Mouse (Mus musculus) hindbrain, embryonic 12.5 days (tissue): Measurements from ENCODE around the gene Rnf169. TPM values are rescaled to one million over a fixed set of nuclear protein-coding genes. Genes with fewer than 3 reads are reported as not detected.
"Not testable (repeated sequence)": the region's sequence is repeated elsewhere in the genome, so short reads cannot be mapped to it uniquely, and the experiment has no call there.

Source experiments
- ATAC-seq: fragments of 200-750 bp; cut with Nextera tagmentation; 2 replicates; pipeline ENCODE4 v1.8.0; 2017; ENCODE audit warnings: moderate TSS enrichment; ENCODE audit not compliant: low FRiP score
- H3K27ac ChIP-seq: fragments of 300-500 bp; sonication (generic); 2 replicates; pipeline ENCODE4 v1.5.1; 2016; ENCODE audit warnings: mild to moderate bottlenecking
- H3K27me3 ChIP-seq: fragments of 300-500 bp; sonication (generic); 2 replicates; pipeline ENCODE4 v1.6.1; 2016; ENCODE audit warnings: mild to moderate bottlenecking
- H3K36me3 ChIP-seq: fragments of 300-500 bp; sonication (generic); 2 replicates; pipeline ENCODE4 v1.6.1; 2016; ENCODE audit warnings: mild to moderate bottlenecking
- H3K4me1 ChIP-seq: fragments of 300-500 bp; sonication (generic); 2 replicates; pipeline ENCODE4 v1.6.1; 2016
- H3K4me2 ChIP-seq: fragments of 300-500 bp; sonication (generic); replicated peaks from 2 replicates; pipeline ENCODE4 v1.6.1; 2016; ENCODE audit warnings: mild to moderate bottlenecking
- H3K4me3 ChIP-seq: fragments of 300-500 bp; sonication (generic); 2 replicates; pipeline ENCODE4 v1.5.1; 2016; ENCODE audit warnings: mild to moderate bottlenecking
- H3K9ac ChIP-seq: fragments of 300-500 bp; sonication (generic); 2 replicates; pipeline ENCODE4 v1.6.1; 2016; ENCODE audit warnings: mild to moderate bottlenecking, moderate library complexity
- H3K9me3 ChIP-seq: fragments of 300-500 bp; sonication (generic); replicated peaks from 2 replicates; pipeline ENCODE4 v1.6.1; 2016; ENCODE audit warnings: mild to moderate bottlenecking
- WGBS: fragments of 180-500 bp; shearing (Covaris S2); methylation state at CpG from one replicate; pipeline ENCODE4 v1.1.7; 2016; 5-methylcytosine and 5-hydroxymethylcytosine counted together
- polyA plus RNA-seq: library from polyadenylated mRNA; unstranded; fragments of >200 nt; fragmentation: Nextera tagmentation; extraction: Ambion mirVana; gene quantifications from 2 replicates; pipeline ENCODE4 v1.2.1, GENCODE M21; 2016

Gene Rnf169
- polyA plus RNA-seq, 1 experiment from 2014 or later = 7.0 TPM

- no peaks in the 10 kb centered on the region for H3K36me3 ChIP-seq
- peaks cover 32% of the 10 kb centered on the region for H3K4me1 ChIP-seq
- no peak for ATAC-seq
- no peak overlapping the region for H3K4me2 ChIP-seq
- no peaks in the 10 kb centered on the region for H3K27me3 ChIP-seq
- no peak overlapping the region for H3K27ac ChIP-seq
- 84% methylated on average over 5 of the region's 5 CpGs for WGBS
- H3K9ac ChIP-seq = no peak overlapping the region
- H3K9me3 ChIP-seq = no peaks in the 10 kb centered on the region
- no peak overlapping the region for H3K4me3 ChIP-seq
Observed at GRCm38 (mm10) chr7:99975819-99976575, 4.3 kb downstream of the Rnf169 start.

DNA sequence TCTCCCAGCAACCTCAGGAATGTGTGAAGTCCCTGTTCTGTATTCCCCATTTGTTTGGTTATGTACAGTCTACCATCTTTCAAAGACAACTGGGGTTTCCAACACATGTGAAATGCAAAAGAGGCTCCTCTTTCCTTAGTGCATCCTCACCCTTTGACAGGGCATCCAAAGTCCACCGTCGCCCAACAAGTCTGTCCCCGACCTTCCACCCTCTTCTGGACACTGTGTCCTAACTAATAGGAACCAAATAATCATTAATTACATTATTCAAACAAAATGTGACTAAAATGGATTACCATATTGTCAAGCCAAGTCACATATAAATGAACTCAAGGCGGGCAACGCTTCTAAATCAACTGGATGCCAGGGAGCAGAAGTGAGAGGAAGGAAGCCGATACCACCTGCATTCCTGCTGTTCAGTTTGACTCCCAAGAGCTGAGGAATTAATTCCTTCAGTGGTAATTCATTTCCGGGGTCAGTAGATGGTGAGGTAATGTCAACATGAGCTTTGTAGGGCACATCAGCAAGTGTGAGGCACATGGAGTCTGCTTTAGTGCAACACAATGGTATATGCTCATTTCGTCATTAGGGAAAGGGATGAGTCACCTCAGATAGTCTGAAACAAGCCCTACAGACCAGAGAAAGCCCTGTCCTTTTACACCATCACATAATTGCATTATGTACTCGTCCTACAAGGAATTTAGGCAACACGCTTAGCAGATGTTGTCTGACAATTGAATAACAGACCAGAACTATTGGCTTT, 5.9 kb downstream of the Rnf169 start:
- Histone ChIP-seq H3K9me3 (no peaks in the 10 kb centered on the region), H3K4me3 (no peak overlapping the region), H3K4me2 (no peak overlapping the region), H3K36me3 (no peaks in the 10 kb centered on the region), H3K9ac (no peak overlapping the region), H3K27ac (no peak overlapping the region), H3K4me1 (peaks cover 27% of the 10 kb centered on the region), H3K27me3 (no peaks in the 10 kb centered on the region)
- no peak for ATAC-seq
- 70% methylated on average over 10 of the region's 10 CpGs for whole genome bisulfite sequencing

- not testable (repeated sequence) for H3K27me3 ChIP-seq, ATAC-seq, H3K4me2 ChIP-seq, H3K27ac ChIP-seq, H3K9ac ChIP-seq, H3K36me3 ChIP-seq, H3K9me3 ChIP-seq, H3K4me3 ChIP-seq
- peaks cover 31% of the 10 kb centered on the region; the same call in 1 of the 2 replicates for H3K4me1 ChIP-seq
- 75% methylated on average over 3 of the region's 3 CpGs for WGBS
Observed at GRCm38 (mm10) chr7:99972912-99973311, 7.3 kb downstream of the Rnf169 start.

GRCm38 (mm10) chr7:99971926-99972325, 8.3 kb downstream of the Rnf169 start:
- Histone ChIP-seq H3K27me3 (no peaks in the 10 kb centered on the region), H3K4me3 (no peak overlapping the region), H3K4me2 (no peak overlapping the region), H3K36me3 (no peaks in the 10 kb centered on the region), H3K27ac (no peak overlapping the region), H3K4me1 (peaks cover 35% of the 10 kb centered on the region), H3K9ac (no peak overlapping the region), H3K9me3 (no peaks in the 10 kb centered on the region)
- 67% methylated on average over 2 of the region's 2 CpGs for WGBS
- ATAC-seq = no peak

DNA sequence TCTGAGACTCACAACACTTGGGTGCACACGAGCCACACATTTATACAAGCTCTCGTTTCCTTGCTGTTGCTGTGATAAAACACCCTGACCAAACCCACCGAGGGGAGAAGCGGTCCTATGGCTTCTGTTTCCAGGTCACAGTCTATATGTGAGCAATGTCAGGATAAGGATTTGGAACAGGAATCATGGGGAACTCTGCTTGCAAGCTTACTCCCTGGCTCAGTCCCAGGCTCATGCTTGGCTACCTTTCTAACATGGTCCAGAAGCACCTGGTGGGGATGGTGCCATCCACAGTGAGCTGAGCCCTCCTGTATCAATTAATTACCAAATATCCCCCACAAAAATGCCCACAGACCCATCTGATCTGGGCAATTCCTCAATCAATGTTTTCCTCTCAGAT, 11.1 kb downstream of the Rnf169 start:
- H3K4me2 ChIP-seq = no peak overlapping the region
- no peaks in the 10 kb centered on the region for H3K9me3 ChIP-seq
- no peaks in the 10 kb centered on the region for H3K27me3 ChIP-seq
- no peak overlapping the region for H3K9ac ChIP-seq
- WGBS = 79% methylated on average over 4 of the region's 4 CpGs
- H3K36me3 ChIP-seq = no peaks in the 10 kb centered on the region
- ATAC-seq = no peak
- H3K27ac ChIP-seq = no peak overlapping the region
- H3K4me3 ChIP-seq = no peak overlapping the region
- H3K4me1 ChIP-seq = peaks cover 55% of the 10 kb centered on the region

DNA sequence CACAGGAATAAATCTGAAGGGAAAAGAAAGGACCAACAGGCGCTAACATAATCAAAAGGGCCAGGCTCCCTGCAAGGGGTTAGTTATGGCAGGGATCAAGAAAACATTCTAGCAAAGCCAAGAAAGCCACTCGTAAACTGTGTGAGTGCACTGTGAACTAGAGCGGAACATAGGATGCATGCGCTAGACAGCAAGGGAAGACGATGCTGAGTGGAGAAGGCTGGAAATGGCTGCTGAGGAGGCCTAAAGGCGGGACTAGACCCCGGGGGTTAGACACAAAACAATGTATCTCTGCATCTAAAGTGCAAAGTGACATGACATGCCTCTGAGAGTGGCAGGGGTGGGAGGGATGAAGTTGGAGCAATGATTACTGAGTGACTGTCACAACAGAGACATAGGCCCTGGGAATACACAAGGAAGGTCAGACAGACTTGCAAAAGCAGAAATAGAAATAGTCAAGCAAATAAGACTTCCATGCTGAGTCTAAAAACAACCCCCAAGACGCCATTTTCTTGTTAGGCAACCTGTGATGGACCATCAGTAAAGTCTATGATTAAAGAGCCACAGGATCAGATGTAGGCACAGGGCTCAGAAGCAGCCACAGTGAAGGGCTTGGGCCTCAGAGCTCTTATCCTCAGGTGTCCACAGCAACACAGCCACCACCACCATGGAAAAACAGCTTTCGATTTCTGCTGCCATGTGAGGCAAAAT, 14.1 kb downstream of the Rnf169 start:
- Histone ChIP-seq H3K4me2 (no peak overlapping the region), H3K9me3 (no peaks in the 10 kb centered on the region), H3K27ac (peak overlapping the region; percentile 64), H3K27me3 (no peaks in the 10 kb centered on the region), H3K36me3 (no peaks in the 10 kb centered on the region), H3K9ac (no peak overlapping the region), H3K4me1 (peaks cover 49% of the 10 kb centered on the region), H3K4me3 (no peak overlapping the region)
- ATAC-seq = 0 out of 2 replicates have a peak, but pooled peaks have one; percentile 39
- 35% methylated on average over 9 of the region's 9 CpGs for WGBS

- H3K27ac ChIP-seq = peak overlapping the region; percentile 84
- H3K9me3 ChIP-seq = no peaks in the 10 kb centered on the region
- no peaks in the 10 kb centered on the region for H3K27me3 ChIP-seq
- H3K4me2 ChIP-seq = peak overlapping the region; percentile 29
- peak overlapping the region; percentile 15; the same call in 1 of the 2 replicates for H3K9ac ChIP-seq
- peak; percentile 53 for ATAC-seq
- 24% methylated on average over 9 of the region's 9 CpGs for WGBS
- peaks cover 49% of the 10 kb centered on the region for H3K4me1 ChIP-seq
- no peak overlapping the region for H3K4me3 ChIP-seq
- no peaks in the 10 kb centered on the region for H3K36me3 ChIP-seq
Observed at GRCm38 (mm10) chr7:99965020-99965841, 15.0 kb downstream of the Rnf169 start.

GRCm38 (mm10) chr7:99963237-99963860, 16.9 kb downstream of the Rnf169 start:
- Histone ChIP-seq H3K27ac (no peak overlapping the region), H3K9ac (no peak overlapping the region), H3K27me3 (no peaks in the 10 kb centered on the region), H3K9me3 (no peaks in the 10 kb centered on the region), H3K4me2 (no peak overlapping the region), H3K4me1 (peaks cover 42% of the 10 kb centered on the region), H3K4me3 (no peak overlapping the region), H3K36me3 (no peaks in the 10 kb centered on the region)
- no peak for ATAC-seq
- 81% methylated on average over 3 of the region's 3 CpGs for WGBS

DNA sequence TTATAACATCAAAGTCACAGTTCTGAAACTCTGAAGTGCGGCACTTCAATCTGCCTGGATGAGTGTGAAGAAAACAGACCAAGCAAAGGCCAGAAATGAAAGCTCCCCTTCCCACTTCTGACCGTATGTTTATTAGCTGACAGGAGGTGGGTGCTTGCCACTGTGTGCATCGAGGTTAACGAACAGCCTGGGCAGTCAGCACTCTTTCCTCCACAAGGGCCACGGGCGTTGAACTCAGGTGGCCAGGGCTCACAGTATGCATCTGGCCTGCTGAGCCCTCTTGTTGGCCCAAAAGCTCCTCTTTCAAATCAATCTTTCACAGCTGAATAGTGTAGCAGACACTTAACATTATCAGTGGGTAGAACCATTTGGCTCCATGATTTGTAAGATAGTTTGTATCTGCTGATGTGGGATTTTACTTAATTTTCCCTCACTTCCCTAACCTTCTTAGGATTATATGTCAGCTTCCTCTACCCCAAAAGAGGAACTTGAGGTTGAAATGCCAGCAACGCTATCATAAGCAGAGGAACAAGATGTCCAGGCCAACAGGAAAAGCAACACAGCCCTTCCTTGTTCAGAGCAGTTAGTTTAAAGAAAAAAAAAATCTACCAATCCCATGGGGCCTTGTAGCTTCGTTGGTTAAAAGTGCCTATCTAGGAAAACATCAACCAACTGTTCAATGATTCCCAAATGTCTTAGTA, 17.6 kb downstream of the Rnf169 start:
- Histone ChIP-seq H3K4me2 (no peak overlapping the region), H3K27ac (no peak overlapping the region), H3K4me1 (peaks cover 38% of the 10 kb centered on the region), H3K27me3 (no peaks in the 10 kb centered on the region), H3K9ac (no peak overlapping the region), H3K36me3 (no peaks in the 10 kb centered on the region), H3K4me3 (no peak overlapping the region), H3K9me3 (no peaks in the 10 kb centered on the region)
- ATAC-seq = no peak
- 71% methylated on average over 8 of the region's 8 CpGs for WGBS

- Histone ChIP-seq H3K27me3 (no peaks in the 10 kb centered on the region), H3K4me2 (no peak overlapping the region), H3K9me3 (no peaks in the 10 kb centered on the region), H3K9ac (no peak overlapping the region), H3K4me3 (no peak overlapping the region), H3K36me3 (no peaks in the 10 kb centered on the region), H3K4me1 (peaks cover 28% of the 10 kb centered on the region), H3K27ac (no peak overlapping the region)
- 96% methylated on average over 2 of the region's 2 CpGs for WGBS
- ATAC-seq = no peak
Observed at GRCm38 (mm10) chr7:99961518-99961917, 18.7 kb downstream of the Rnf169 start.

GRCm38 (mm10) chr7:99960571-99960970, 19.7 kb downstream of the Rnf169 start:
- not testable (repeated sequence) for H3K36me3 ChIP-seq, H3K4me2 ChIP-seq, H3K27me3 ChIP-seq, H3K4me3 ChIP-seq, H3K9ac ChIP-seq, ATAC-seq, H3K9me3 ChIP-seq, H3K27ac ChIP-seq
- WGBS = 90% methylated on average over 2 of the region's 2 CpGs
- H3K4me1 ChIP-seq = peaks cover 20% of the 10 kb centered on the region
